Mouse (Mus musculus) C2C12 (cell line): ENCODE results near the gene Rock2. TPM values are rescaled to one million over a fixed set of nuclear protein-coding genes. Genes with fewer than 3 reads are reported as not detected.

Experiments
- H3K27me3 ChIP-seq: one replicate; pipeline ENCODE4 v1.6.1; 2011; ENCODE audit not compliant: control insufficient read depth, insufficient read depth, insufficient read length
- H3K36me3 ChIP-seq: one replicate; pipeline ENCODE4 v1.6.1; 2011; ENCODE audit not compliant: control insufficient read depth, insufficient read depth
- H3K4me3 ChIP-seq: one replicate; pipeline ENCODE4 v1.5.1; 2011; ENCODE audit warnings: mild to moderate bottlenecking, control low read depth; ENCODE audit not compliant: poor library complexity, insufficient read depth, severe bottlenecking
- H3K79me2 ChIP-seq: one replicate; pipeline ENCODE4 v1.6.1; 2011; ENCODE audit not compliant: control insufficient read depth, insufficient read depth
- H3K79me3 ChIP-seq: one replicate; pipeline ENCODE4 v1.6.1; 2011; ENCODE audit warnings: low read depth, control low read depth
- H3ac ChIP-seq: one replicate; pipeline ENCODE3; 2011; ENCODE audit warnings: low read depth; ENCODE audit not compliant: control insufficient read depth, insufficient read length
- CEBPB ChIP-seq: IDR thresholded peaks from one replicate; pipeline ENCODE4 v1.6.1; 2011; ENCODE audit warnings: low read depth, mild to moderate bottlenecking, control low read depth, moderate library complexity
- CTCF ChIP-seq: IDR thresholded peaks from one replicate; pipeline ENCODE4 v1.5.1; 2011; ENCODE audit not compliant: control insufficient read depth, insufficient read depth, insufficient read length
- FOSL1 ChIP-seq: IDR thresholded peaks from one replicate; pipeline ENCODE4 v1.8.0; 2011; ENCODE audit warnings: mild to moderate bottlenecking, low read length; ENCODE audit not compliant: poor library complexity, insufficient read depth, severe bottlenecking
- MAX ChIP-seq: IDR thresholded peaks from one replicate; pipeline ENCODE4 v1.6.1; 2011; ENCODE audit warnings: mild to moderate bottlenecking, control low read depth
- MYOD1 ChIP-seq: IDR thresholded peaks from one replicate; pipeline ENCODE4 v1.6.1; 2011; ENCODE audit warnings: low read depth; ENCODE audit not compliant: control insufficient read depth, insufficient read length
- MYOG ChIP-seq: IDR thresholded peaks from one replicate; pipeline ENCODE4 v1.6.1; 2011; ENCODE audit not compliant: control insufficient read depth, insufficient read length; ENCODE audit errors: extremely low read depth
- USF1 ChIP-seq: IDR thresholded peaks from one replicate; pipeline ENCODE4 v1.6.1; 2011; ENCODE audit warnings: low read depth, mild to moderate bottlenecking, control low read depth, moderate library complexity
- polyA plus RNA-seq: library from polyadenylated mRNA; unstranded; fragments of >200 nt; fragmentation: generic; extraction: Trizol; gene quantifications from one replicate; pipeline ENCODE4 v1.2.1, GENCODE M21; 2012; ENCODE audit warnings: missing spikeins

Gene Rock2
- polyA plus RNA-seq, 1 experiment, result 15.9 TPM

DNA sequence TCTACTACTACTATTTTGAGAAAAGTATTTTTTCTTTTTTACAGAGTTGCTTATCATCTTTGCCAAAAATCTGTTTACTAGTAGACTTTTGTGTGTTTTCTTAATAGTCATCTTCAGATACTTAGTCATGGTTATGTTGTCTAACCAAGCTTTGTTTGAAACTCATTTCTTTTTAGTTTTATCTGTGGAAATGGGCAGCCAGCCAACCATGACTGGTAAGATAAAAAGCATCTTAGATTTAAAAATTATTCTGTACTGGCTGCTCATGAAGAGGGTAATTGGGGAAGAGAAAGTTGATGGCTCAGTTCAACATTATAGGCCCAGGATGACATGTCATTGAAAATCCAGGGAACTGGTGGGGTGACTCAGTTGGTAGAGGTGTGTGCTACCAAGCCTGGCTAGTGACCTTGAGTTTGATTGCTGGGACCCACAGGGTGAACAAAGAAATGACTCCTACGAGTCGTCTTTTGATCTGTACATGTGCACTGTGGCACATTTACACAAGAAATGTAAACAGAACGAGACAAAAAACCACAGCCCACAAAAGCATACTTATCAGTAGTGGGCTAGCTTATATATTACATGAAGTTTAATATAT, 6.0 kb downstream of the Rock2 start:
- H3K27me3 ChIP-seq, result no peaks in the 10 kb centered on the region
- H3K4me3 ChIP-seq, result no peak overlapping the region
- H3K79me3 ChIP-seq, result peaks cover 99% of the 10 kb centered on the region
- H3K79me2 ChIP-seq, result peaks cover 100% of the 10 kb centered on the region
- no peaks in the 10 kb centered on the region for H3K36me3 ChIP-seq
- no peak overlapping the region for H3ac ChIP-seq
- TF ChIP-seq FOSL1, result no peak
- no peak for TF ChIP-seq USF1
- TF ChIP-seq MYOD1, result no peak
- no peak for TF ChIP-seq CTCF
- no peak for TF ChIP-seq MAX
- TF ChIP-seq CEBPB, result no peak
- TF ChIP-seq MYOG, result no peak

DNA sequence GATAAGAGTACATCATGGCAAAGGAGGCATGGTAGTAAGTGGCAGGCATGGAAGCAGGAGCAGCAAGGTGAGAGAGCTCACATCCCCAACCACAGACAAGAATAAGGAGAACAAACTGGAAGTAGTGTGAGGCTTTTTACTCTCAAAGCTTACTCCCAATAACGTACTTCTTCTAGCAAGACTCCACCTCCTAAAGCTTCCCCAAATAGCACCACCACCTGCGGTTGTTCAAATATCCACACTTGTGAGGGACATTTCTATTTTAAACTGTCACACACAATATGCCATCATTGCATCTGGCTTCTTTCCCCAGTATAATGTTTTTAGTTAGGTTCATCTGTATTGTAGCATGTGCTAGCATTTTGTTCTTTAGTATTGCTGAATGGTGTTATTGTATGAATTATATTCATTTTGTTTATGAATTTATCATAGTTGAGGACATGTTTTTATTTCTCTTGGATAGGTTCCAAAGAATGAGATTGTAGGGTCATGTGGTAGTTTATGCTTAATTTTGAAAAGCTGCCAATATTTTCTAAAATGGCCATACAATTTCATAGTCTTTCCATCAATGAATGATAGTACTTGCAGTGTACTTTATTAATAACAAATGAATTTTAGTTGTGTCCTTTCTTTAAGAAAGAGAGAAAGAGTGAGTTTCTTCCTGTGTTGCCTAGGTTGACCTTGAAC, 9.4 kb downstream of the Rock2 start:
- H3K36me3 ChIP-seq, result peaks cover 9% of the 10 kb centered on the region
- no peaks in the 10 kb centered on the region for H3K27me3 ChIP-seq
- no peak overlapping the region for H3K4me3 ChIP-seq
- no peak for TF ChIP-seq CEBPB
- no peak for TF ChIP-seq MYOD1
- no peak for TF ChIP-seq MAX
- no peak for TF ChIP-seq USF1
- no peak for TF ChIP-seq FOSL1
- TF ChIP-seq MYOG, result no peak
- no peak for TF ChIP-seq CTCF
- H3K79me2 ChIP-seq, result peaks cover 100% of the 10 kb centered on the region
- H3ac ChIP-seq, result no peak overlapping the region
- H3K79me3 ChIP-seq, result peaks cover 99% of the 10 kb centered on the region

DNA sequence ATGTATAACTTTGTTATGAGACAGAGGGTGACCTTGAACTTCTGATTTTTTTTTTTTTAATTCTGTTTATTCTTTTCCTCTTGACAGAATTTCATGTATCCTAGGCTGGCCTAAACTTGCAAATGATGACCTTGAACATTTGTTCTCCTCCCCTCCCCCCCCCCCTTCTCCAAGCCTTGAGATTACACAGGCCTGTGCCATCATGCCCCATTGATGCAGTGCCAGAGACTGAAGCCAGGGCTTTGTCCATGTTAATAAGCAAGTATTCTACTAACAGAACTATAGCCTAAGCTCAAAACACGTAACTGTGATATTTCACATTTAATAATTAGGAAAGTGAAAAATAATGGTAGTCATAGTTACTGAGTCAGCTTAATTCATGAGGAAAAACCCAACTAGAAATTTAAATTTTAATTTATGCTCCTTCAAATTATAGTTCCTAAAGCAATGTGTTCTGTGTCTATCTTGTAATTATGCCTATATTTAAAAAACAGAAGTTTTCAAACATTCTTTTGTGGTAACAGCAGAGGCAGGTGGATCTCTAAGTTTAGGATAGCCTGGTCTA, 12.7 kb downstream of the Rock2 start:
- H3K36me3 ChIP-seq, result peaks cover 19% of the 10 kb centered on the region
- H3K79me2 ChIP-seq, result peaks cover 100% of the 10 kb centered on the region
- H3K4me3 ChIP-seq, result no peak overlapping the region
- H3ac ChIP-seq, result no peak overlapping the region
- TF ChIP-seq MAX, result no peak
- TF ChIP-seq CEBPB, result no peak
- TF ChIP-seq MYOD1, result no peak
- TF ChIP-seq CTCF, result no peak
- TF ChIP-seq FOSL1, result no peak
- no peak for TF ChIP-seq USF1
- no peak for TF ChIP-seq MYOG
- no peaks in the 10 kb centered on the region for H3K27me3 ChIP-seq
- H3K79me3 ChIP-seq, result peaks cover 98% of the 10 kb centered on the region

DNA sequence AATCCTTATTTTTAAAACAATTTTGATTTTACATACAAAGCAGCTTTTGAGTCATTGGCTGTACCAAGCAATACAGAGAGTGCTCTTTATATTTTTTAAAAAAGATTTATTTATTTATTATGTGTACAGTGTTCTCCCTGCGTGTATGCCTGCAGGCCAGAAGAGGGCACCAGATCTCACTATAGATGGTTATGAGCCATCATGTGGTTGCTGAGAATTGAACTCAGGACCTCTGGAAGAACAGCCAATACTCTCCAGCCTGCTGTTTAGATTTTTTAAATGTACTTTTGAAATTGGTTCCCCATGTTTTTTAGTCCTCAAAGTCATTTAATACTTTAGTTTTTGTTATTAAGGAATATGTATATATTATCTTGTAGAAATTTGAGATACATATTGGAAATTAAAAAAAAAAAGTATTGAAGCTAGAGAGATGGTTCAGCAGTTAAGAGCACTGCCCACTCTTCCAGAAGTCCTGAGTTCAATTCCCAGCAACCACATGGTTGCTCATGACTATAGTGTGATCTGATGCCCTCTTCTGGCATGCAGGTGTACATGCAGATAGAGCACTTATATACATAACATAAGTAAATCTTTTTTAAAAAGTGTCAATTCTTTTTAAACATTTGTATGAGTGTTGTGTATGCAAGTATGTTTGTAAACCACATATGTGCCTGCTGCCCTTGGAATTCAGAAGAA, 13.4 kb downstream of the Rock2 start:
- Histone ChIP-seq H3K4me3 (no peak overlapping the region), H3ac (no peak overlapping the region), H3K79me3 (peaks cover 98% of the 10 kb centered on the region), H3K79me2 (peaks cover 100% of the 10 kb centered on the region), H3K27me3 (no peaks in the 10 kb centered on the region), H3K36me3 (peaks cover 19% of the 10 kb centered on the region)
- no peak for TF ChIP-seq MYOG
- no peak for TF ChIP-seq CEBPB
- TF ChIP-seq MYOD1, result no peak
- TF ChIP-seq FOSL1, result no peak
- TF ChIP-seq USF1, result no peak
- no peak for TF ChIP-seq CTCF
- no peak for TF ChIP-seq MAX

GRCm38 (mm10) chr12:16911524-16911923, 16.8 kb downstream of the Rock2 start:
- Histone ChIP-seq H3ac (no peak overlapping the region), H3K79me3 (peaks cover 97% of the 10 kb centered on the region), H3K36me3 (peaks cover 17% of the 10 kb centered on the region), H3K79me2 (peaks cover 100% of the 10 kb centered on the region), H3K27me3 (no peaks in the 10 kb centered on the region), H3K4me3 (no peak overlapping the region)
- no peak for TF ChIP-seq MAX
- no peak for TF ChIP-seq USF1
- TF ChIP-seq CEBPB, result no peak
- no peak for TF ChIP-seq CTCF
- no peak for TF ChIP-seq MYOD1
- TF ChIP-seq MYOG, result no peak
- no peak for TF ChIP-seq FOSL1

DNA sequence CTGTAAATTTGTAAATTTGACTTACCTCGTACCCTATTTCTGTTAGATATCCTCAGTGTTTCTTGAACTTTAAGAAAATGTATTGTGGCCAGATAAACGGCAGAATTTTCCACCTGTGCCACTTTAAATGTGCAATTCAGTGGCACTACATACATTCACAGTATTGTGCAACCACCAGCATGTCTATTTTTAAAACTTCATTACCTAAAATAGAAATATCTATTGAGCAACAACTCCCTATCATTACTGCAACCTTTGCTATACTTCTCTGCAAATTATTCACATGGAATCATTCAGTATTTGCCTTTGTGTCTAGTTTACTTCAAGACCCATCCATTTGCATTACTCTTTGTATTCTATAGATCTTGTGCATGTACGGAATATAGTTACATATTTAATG, 17.9 kb downstream of the Rock2 start:
- Histone ChIP-seq H3ac (no peak overlapping the region), H3K4me3 (no peak overlapping the region), H3K36me3 (peaks cover 11% of the 10 kb centered on the region), H3K27me3 (no peaks in the 10 kb centered on the region), H3K79me3 (peaks cover 97% of the 10 kb centered on the region), H3K79me2 (peaks cover 100% of the 10 kb centered on the region)
- TF ChIP-seq CTCF (no peak), USF1 (no peak), MYOG (no peak), FOSL1 (no peak), CEBPB (no peak), MYOD1 (no peak), MAX (no peak)
